Mouse (Mus musculus) MEL (cell line): ENCODE measurements around the gene Wdr59. TPM values are rescaled to one million over a fixed set of nuclear protein-coding genes. Genes with fewer than 3 reads are reported as not detected.

Source experiments
- DNase-seq: peaks from one replicate; pipeline ENCODE4 v3.0.0; 2011; ENCODE audit warnings: low read depth, low spot score
- H3K27ac ChIP-seq: 2 replicates; pipeline ENCODE4 v1.5.1; 2012; ENCODE audit warnings: low read depth, mild to moderate bottlenecking, control low read depth, low read length, moderate library complexity; ENCODE audit not compliant: control insufficient read depth
- H3K27me3 ChIP-seq, 2 experiments: fragments of 150-350 bp in 1 of 2; sonication (generic) in 1 of 2; 2 replicates each; pipeline ENCODE4 v1.6.1; 2012; ENCODE audit warnings: low read length in 2 of 2, mild to moderate bottlenecking in 2 of 2, improper control_type of control experiment in 1 of 2, moderate library complexity in 1 of 2; ENCODE audit not compliant: insufficient read depth in 2 of 2, control insufficient read depth in 1 of 2
- H3K36me3 ChIP-seq, 2 experiments: 2 replicates each; pipeline ENCODE4 v1.6.1; 2012 to 2014; ENCODE audit warnings: low read length in 2 of 2, improper control_type of control experiment in 1 of 2, inconsistent platforms in 1 of 2, mild to moderate bottlenecking in 1 of 2; ENCODE audit not compliant: insufficient read depth in 2 of 2, control insufficient read depth in 1 of 2
- H3K4me1 ChIP-seq, 2 experiments: fragments of 150-350 bp in 1 of 2; sonication (generic) in 1 of 2; 2 replicates each; pipeline ENCODE4 v1.6.1; 2012; ENCODE audit warnings: low read length in 2 of 2, improper control_type of control experiment in 1 of 2, mild to moderate bottlenecking in 1 of 2; ENCODE audit not compliant: insufficient read depth in 2 of 2, control insufficient read depth in 1 of 2
- H3K4me3 ChIP-seq, 2 experiments: fragments of 150-350 bp in 1 of 2; sonication (generic) in 1 of 2; 2 replicates each; pipeline ENCODE4 v1.5.1; 2012; ENCODE audit warnings: low read depth in 2 of 2, low read length in 2 of 2, mild to moderate bottlenecking in 2 of 2, moderate library complexity in 2 of 2, control low read depth in 1 of 2, improper control_type of control experiment in 1 of 2; ENCODE audit not compliant: control insufficient read depth in 1 of 2, insufficient read depth in 1 of 2
- H3K79me2 ChIP-seq: 2 replicates; pipeline ENCODE4 v1.6.1; 2012; ENCODE audit warnings: mild to moderate bottlenecking, low read length, moderate library complexity; ENCODE audit not compliant: control insufficient read depth, poor library complexity, insufficient read depth
- H3K9ac ChIP-seq: 2 replicates; pipeline ENCODE4 v1.6.1; 2012; ENCODE audit warnings: low read depth, mild to moderate bottlenecking, control low read depth, low read length, moderate library complexity; ENCODE audit not compliant: control insufficient read depth, poor library complexity, severe bottlenecking
- H3K9me3 ChIP-seq: fragments of 150-350 bp; sonication (generic); replicated peaks from 2 replicates; pipeline ENCODE4 v1.6.1; 2012; ENCODE audit warnings: mild to moderate bottlenecking, low read length, improper control_type of control experiment, moderate library complexity; ENCODE audit not compliant: insufficient read depth
- BHLHE40 ChIP-seq: IDR thresholded peaks from 2 replicates; pipeline ENCODE4 v1.6.1; 2012; ENCODE audit warnings: low read depth, mild to moderate bottlenecking, inconsistent platforms, low read length, improper control_type of control experiment, borderline replicate concordance
- CTCF ChIP-seq, 3 experiments: IDR thresholded peaks in 2 of 3; conservative IDR thresholded peaks in 1 of 3; 2 replicates each; pipeline ENCODE4 v1.5.1; 2011 to 2012; ENCODE audit warnings: low read length in 3 of 3, low read depth in 2 of 3, mild to moderate bottlenecking in 2 of 3, improper control_type of control experiment in 1 of 3, inconsistent platforms in 1 of 3, mixed read lengths in 1 of 3, moderate library complexity in 1 of 3; ENCODE audit not compliant: control insufficient read depth in 1 of 3, insufficient read depth in 1 of 3, poor library complexity in 1 of 3, severe bottlenecking in 1 of 3
- E2F4 ChIP-seq: IDR thresholded peaks from 2 replicates; pipeline ENCODE4 v1.6.1; 2011; ENCODE audit warnings: low read depth, low read length, improper control_type of control experiment, borderline replicate concordance
- EP300 ChIP-seq, 2 experiments: IDR thresholded peaks; 2 replicates each; pipeline ENCODE4 v1.6.1; 2011; ENCODE audit warnings: improper control_type of control experiment in 2 of 2, low read length in 2 of 2, low read depth in 1 of 2, mild to moderate bottlenecking in 1 of 2
- ETS1 ChIP-seq: IDR thresholded peaks from 2 replicates; pipeline ENCODE4 v1.6.1; 2012; ENCODE audit warnings: low read depth, mild to moderate bottlenecking, inconsistent platforms, low read length, improper control_type of control experiment, moderate library complexity
- HCFC1 ChIP-seq: IDR thresholded peaks from 2 replicates; pipeline ENCODE4 v1.6.1; 2012; ENCODE audit warnings: low read depth, mild to moderate bottlenecking, inconsistent platforms, low read length, improper control_type of control experiment, moderate library complexity
- MAFK ChIP-seq: IDR thresholded peaks from 2 replicates; pipeline ENCODE4 v1.6.1; 2011; ENCODE audit warnings: low read depth, mild to moderate bottlenecking, low read length, improper control_type of control experiment, borderline replicate concordance
- MAZ ChIP-seq: IDR thresholded peaks from 2 replicates; pipeline ENCODE4 v1.6.1; 2012; ENCODE audit warnings: low read depth, mild to moderate bottlenecking, inconsistent platforms, low read length, improper control_type of control experiment
- MEF2A ChIP-seq: IDR thresholded peaks from 2 replicates; pipeline ENCODE4 v1.6.1; 2014; ENCODE audit warnings: low read depth, mild to moderate bottlenecking, inconsistent platforms, low read length, improper control_type of control experiment; ENCODE audit not compliant: poor library complexity, insufficient replicate concordance, severe bottlenecking; ENCODE audit errors: extremely low read depth
- MYC ChIP-seq: IDR thresholded peaks from 2 replicates; pipeline ENCODE4 v1.6.1; 2011; ENCODE audit warnings: low read depth, mild to moderate bottlenecking, low read length, improper control_type of control experiment, moderate library complexity
- NRF1 ChIP-seq: IDR thresholded peaks from 2 replicates; pipeline ENCODE4 v1.6.1; 2014; ENCODE audit warnings: low read depth, mild to moderate bottlenecking, inconsistent platforms, low read length, improper control_type of control experiment, moderate library complexity; ENCODE audit not compliant: poor library complexity, insufficient read depth, severe bottlenecking
- POLR2AphosphoS2 ChIP-seq: IDR thresholded peaks from 2 replicates; pipeline ENCODE4 v1.6.1; 2011; ENCODE audit warnings: low read length, improper control_type of control experiment
- POLR2AphosphoS5 ChIP-seq: IDR thresholded peaks from 2 replicates; pipeline ENCODE4 v1.6.1; 2012; ENCODE audit warnings: low read depth, borderline replicate concordance, mild to moderate bottlenecking, inconsistent platforms, low read length, moderate library complexity, mixed read lengths
- TBP ChIP-seq: IDR thresholded peaks from 2 replicates; pipeline ENCODE4 v1.8.0; 2011; ENCODE audit warnings: low read depth, low read length, improper control_type of control experiment
- TCF12 ChIP-seq: IDR thresholded peaks from 2 replicates; pipeline ENCODE4 v1.6.1; 2014; ENCODE audit warnings: low read depth, mild to moderate bottlenecking, inconsistent platforms, low read length, improper control_type of control experiment, moderate library complexity
- USF2 ChIP-seq, 2 experiments: IDR thresholded peaks; 2 replicates each; pipeline ENCODE4 v1.6.1; 2011 to 2012; ENCODE audit warnings: improper control_type of control experiment in 2 of 2, low read length in 2 of 2, borderline replicate concordance in 1 of 2, inconsistent platforms in 1 of 2, low read depth in 1 of 2, mild to moderate bottlenecking in 1 of 2; ENCODE audit not compliant: insufficient read depth in 1 of 2
- ZC3H11A ChIP-seq: IDR thresholded peaks from 2 replicates; pipeline ENCODE4 v1.6.1; 2012; ENCODE audit warnings: low read depth, mild to moderate bottlenecking, inconsistent platforms, low read length, improper control_type of control experiment
- ZMIZ1 ChIP-seq: IDR thresholded peaks from 2 replicates; pipeline ENCODE4 v1.6.1; 2012; ENCODE audit warnings: low read depth, mild to moderate bottlenecking, inconsistent platforms, low read length, improper control_type of control experiment, moderate library complexity
- polyA plus RNA-seq, 2 experiments: library from polyadenylated mRNA; stranded (reverse) in 1 of 2; unstranded in 1 of 2; fragments of >175 nt in 1 of 2; fragments of >200 nt in 1 of 2; gene quantifications; 2 replicates each; pipeline versions ENCODE4 v1.2.1 to v1.2.4; 2012; ENCODE audit warnings: low replicate concordance in 2 of 2, low read depth in 1 of 2; ENCODE audit not compliant: insufficient read length in 2 of 2, insufficient read depth in 1 of 2, missing spikeins in 1 of 2
- total RNA-seq: library from RNA; depleted of rRNA; stranded (reverse); fragments of 300-350 nt; gene quantifications from 2 replicates; pipeline ENCODE4 v1.2.3, GENCODE M21; 2012

Wdr59 gene
- total and polyA plus RNA-seq, 3 experiments = 6.5 to 16.6 TPM; not detected in 1

- Histone ChIP-seq H3K9ac (no peak overlapping the region), H3K27me3 (no peaks in the 10 kb centered on the region), H3K4me3 (no peak overlapping the region), H3K4me1 (peaks cover 11 to 14% of the 10 kb centered on the region in 2 experiments), H3K27ac (no peak overlapping the region), H3K9me3 (no peaks in the 10 kb centered on the region), H3K79me2 (peaks cover 28% of the 10 kb centered on the region), H3K36me3 (peaks cover 0 to 16% of the 10 kb centered on the region in 2 experiments; a peak in 3 of 4 replicates)
- TF ChIP-seq ETS1 (no peak), POLR2AphosphoS5 (no peak), MAFK (no peak), NRF1 (no peak), CTCF (IDR thresholded peaks at IDR 0.05 in 2 of 3, conservative IDR thresholded peaks at IDR 0.05 in 1 of 3; ENCODE audit: control insufficient read depth in 1 of 3, insufficient read depth in 1 of 3, low read depth in 2 of 3, low read length in 3 of 3, poor library complexity in 1 of 3, severe bottlenecking in 1 of 3) (no peak), E2F4 (no peak), BHLHE40 (no peak), ZC3H11A (no peak), POLR2AphosphoS2 (no peak), TBP (no peak), MAZ (no peak), MEF2A (no peak), MYC (no peak), HCFC1 (no peak)
- no peak for DNase-seq
Measured at GRCm38 (mm10) chr8:111548201-111548600, 26.3 kb upstream of the Wdr59 start.

- TF ChIP-seq USF2 (IDR thresholded peaks at IDR 0.05; ENCODE audit: borderline replicate concordance in 1 of 2, insufficient read depth in 1 of 2, low read depth in 1 of 2, low read length in 2 of 2) (no peak), EP300 (IDR thresholded peaks at IDR 0.05; ENCODE audit: low read depth in 1 of 2, low read length in 2 of 2) (no peak), MYC (no peak), BHLHE40 (no peak), POLR2AphosphoS5 (no peak), TCF12 (no peak), ZMIZ1 (no peak)
- Histone ChIP-seq H3K9me3 (no peaks in the 10 kb centered on the region), H3K4me3 (no peak overlapping the region), H3K9ac (no peak overlapping the region), H3K79me2 (peaks cover 30% of the 10 kb centered on the region), H3K27me3 (no peaks in the 10 kb centered on the region), H3K36me3 (peaks cover 0 to 16% of the 10 kb centered on the region in 2 experiments; a peak in 2 of 4 replicates), H3K27ac (no peak overlapping the region), H3K4me1 (peaks cover 11 to 14% of the 10 kb centered on the region in 2 experiments)
- no peak for DNase-seq
Measured at GRCm38 (mm10) chr8:111547144-111547543, 25.3 kb upstream of the Wdr59 start.
